Mouse (Mus musculus): ENCODE data around the gene Ighmbp2. TPM values are rescaled to one million over a fixed set of nuclear protein-coding genes. Genes with fewer than 3 reads are reported as not detected.

Ighmbp2 gene
- 0.82 TPM for polyA plus RNA-seq (2014; fragmentation: Illumina TruSeq; extraction: RNeasy Lipid Tissue Mini Kit (QIAGEN cat#74804); ENCODE audit: low read depth, low replicate concordance)

DNA sequence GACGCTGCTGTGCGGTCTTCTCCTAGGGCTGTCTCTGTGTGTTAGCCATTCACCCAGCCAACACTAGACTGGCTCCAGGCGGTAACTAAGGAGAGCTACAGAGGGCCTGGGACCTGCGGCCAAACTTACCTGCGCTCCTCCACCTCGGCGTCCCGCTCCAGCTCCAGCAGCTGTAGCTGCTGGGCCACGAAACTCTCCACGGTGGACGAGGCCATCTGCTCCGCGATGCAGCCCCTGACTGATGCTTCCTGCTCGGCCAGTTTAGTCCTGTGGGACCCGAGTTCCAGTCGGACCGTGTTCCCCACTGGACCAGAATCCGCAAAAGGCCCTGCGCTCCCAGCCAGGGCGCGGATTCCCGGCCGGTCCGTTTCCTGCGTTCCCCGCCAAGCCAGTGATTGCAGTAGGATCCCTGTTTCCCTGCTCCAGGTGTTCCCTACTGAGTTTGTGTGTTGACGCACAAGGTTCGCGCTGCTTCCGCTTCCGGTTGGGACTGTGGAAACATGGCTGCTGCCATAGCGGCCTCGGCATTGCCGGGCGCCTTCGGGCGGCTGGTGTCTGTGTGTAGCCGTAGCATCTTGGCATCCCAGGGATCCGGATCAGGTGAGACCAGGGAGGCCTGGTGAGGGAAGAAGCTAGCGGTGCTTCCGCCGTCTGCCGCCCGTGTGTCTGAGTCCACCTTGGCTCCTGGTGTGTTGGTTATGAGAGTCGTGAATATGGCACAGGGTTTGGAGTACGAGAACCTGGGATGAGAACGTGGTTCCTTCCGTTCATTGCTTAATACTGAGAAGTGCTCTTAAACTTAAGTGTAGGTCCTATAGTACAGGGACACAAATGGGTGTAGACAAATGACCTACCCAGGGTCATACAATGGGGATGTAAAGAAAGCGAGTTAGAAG lies at the start of gene Ighmbp2, which contains the start of gene Mrpl21:
Gene Ighmbp2 (minus strand): TSS at position 446 of the 896 bp plus-strand sequence.
Gene Mrpl21 (plus strand): TSS at position 330 of the 896 bp plus-strand sequence.

DNA sequence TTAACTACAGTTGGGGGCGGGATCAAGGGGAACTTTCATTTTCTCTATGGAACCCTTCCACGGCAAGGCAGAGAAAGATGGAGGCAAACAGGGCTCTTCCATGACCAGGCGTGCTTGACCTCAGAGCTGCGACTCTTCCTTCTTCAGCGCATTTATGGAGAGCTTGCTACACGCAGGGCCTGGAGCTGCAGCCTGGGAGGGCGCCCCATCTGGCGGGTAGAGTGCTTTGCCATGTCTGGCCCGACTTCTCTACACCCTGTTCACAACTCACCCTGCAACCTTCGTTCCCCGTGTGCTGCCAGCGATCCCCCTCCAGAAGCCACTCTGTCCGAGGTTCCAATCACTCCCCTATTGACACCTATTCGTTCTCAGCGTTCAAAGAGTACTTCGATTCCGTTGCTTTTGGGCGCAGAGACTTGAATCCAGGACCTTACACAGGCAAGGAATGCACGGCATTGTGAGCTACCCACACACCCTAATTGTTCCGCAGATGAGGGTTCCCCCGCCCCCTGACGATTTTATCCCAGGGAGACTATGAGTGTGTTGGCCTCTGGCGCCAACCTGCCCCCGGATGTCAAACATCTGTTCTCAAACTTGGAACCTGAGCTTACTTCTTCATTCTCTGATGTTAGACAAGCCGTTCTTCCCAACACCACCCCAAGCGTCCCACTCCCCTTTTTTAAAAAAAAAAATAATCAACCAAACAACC lies 39.6 kb upstream of the Ighmbp2 start, which contains the start of gene Cpt1a:
Gene Cpt1a (plus strand): TSS at position 74 of the 709 bp plus-strand sequence.

Other genes starting within 250 kb of the Ighmbp2 start
- gene Mrpl21, start 116 bp downstream of the Ighmbp2 start, polyA plus RNA-seq (2014; fragmentation: Illumina TruSeq; extraction: RNeasy Lipid Tissue Mini Kit (QIAGEN cat#74804); ENCODE audit: low read depth, low replicate concordance) = 50.4 TPM
- 149 TPM for gene Cpt1a, start 39.3 kb upstream of the Ighmbp2 start, polyA plus RNA-seq (2014; fragmentation: Illumina TruSeq; extraction: RNeasy Lipid Tissue Mini Kit (QIAGEN cat#74804); ENCODE audit: low read depth, low replicate concordance)
- not detected for gene Tesmin, start 105.8 kb upstream of the Ighmbp2 start, polyA plus RNA-seq (2014; fragmentation: Illumina TruSeq; extraction: RNeasy Lipid Tissue Mini Kit (QIAGEN cat#74804); ENCODE audit: low read depth, low replicate concordance)
- 11.9 TPM for gene Gal, start 131.5 kb upstream of the Ighmbp2 start, polyA plus RNA-seq (2014; fragmentation: Illumina TruSeq; extraction: RNeasy Lipid Tissue Mini Kit (QIAGEN cat#74804); ENCODE audit: low read depth, low replicate concordance)

Measured in adrenal gland, adult 10 weeks (tissue).